Mouse (Mus musculus) brain, embryonic 18.5 days (tissue): Measurements from ENCODE around the gene Rnft2.

ENCODE experiments used
- DNase-seq: peaks from one replicate; pipeline ENCODE4 v3.0.0-alpha.2; 2012; ENCODE audit warnings: low read depth, low spot score

Gene Rnft2

GRCm38 (mm10) chr5:118244606-118245443, at the start of gene Rnft2, which contains the start of gene 2410131K14Rik:
Gene Rnft2, minus strand, starts transcription at chr5:118245116.
Gene 2410131K14Rik, plus strand, starts transcription at chr5:118245227.
- DNase-seq, result peak; percentile 97

DNA sequence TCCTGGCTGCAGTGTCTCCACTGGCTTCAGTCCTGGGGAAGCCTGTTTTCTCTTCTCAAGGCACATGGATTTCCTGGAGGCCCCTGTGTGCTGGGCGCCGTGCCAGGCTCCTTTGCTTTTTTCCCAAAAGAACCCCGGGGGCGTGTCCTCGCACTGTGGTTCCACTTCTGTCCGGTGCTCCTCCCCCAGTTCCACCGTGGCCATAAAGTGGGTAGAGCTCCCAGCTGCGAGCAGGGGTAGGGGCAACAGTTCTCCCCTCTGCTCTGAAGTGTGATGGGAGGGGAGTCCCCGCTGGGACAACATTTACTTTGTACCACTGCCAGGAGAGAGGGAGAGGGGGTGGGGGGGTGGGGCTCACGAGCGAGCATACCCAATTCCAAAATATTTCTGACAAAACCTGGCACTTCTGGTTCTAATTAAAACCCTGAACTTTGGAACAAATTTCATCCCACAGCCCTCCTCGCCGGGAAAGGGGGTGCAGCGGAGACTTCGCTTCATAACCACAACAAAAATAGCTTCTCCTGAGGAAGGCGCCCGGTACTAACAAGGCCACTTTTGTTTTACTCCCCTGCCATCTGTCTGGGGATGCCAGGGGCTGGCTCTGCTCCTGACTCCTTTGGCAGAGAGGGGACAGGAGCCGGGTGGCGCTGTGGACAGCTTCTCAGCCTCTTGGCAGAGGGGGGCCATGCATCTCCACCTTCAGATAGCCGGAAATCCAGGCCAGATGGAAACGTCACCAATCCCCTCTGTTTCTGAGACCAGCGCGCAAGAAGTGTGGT, 49.4 kb upstream of the Rnft2 start:
- peak; percentile 67 for DNase-seq

GRCm38 (mm10) chr5:118292476-118292875, 47.6 kb upstream of the Rnft2 start:
- no peak for DNase-seq

DNA sequence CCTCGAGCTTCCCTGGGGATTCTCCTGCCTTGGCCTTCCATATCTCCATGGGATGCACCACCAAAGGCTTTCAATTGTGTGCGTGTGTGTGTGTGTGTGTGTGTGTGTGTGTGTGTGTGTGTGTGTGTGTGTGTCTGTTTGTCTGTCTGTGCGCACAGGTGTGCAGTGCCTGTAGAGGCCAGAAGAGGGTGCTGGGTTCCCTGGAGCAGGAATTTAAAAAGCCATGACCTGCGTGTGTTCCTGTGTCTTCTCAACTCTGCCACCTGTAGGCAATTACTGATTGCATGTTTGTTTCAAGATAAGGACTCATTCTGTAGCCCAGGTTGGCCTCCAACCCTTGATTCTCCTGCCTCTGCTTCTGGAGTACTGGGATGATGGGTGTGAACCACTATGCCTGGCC, 46.5 kb upstream of the Rnft2 start:
- DNase-seq, result no peak

- DNase-seq, result no peak
Measured at GRCm38 (mm10) chr5:118277741-118278495, 33.0 kb upstream of the Rnft2 start.

GRCm38 (mm10) chr5:118276711-118277110, 31.8 kb upstream of the Rnft2 start:
- DNase-seq, result no peak

DNA sequence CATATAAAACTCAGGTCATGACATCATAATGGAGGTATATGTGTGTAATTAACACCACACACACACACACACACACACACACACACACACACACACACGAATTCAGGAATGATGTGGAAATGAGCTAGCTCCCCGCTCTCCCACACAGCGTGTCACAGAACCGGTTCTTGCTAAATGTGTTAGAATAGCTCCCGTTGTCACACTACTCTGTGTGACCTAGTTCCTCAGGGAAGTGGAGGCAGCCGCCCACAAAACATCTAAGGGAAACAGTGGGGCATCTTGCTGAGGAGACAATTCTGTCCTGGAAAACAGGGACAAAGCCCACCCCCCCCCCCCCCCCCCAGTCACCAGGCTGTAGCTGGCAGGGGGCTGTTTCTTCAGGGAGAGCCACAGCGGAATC, 31.4 kb upstream of the Rnft2 start:
- no peak for DNase-seq

DNA sequence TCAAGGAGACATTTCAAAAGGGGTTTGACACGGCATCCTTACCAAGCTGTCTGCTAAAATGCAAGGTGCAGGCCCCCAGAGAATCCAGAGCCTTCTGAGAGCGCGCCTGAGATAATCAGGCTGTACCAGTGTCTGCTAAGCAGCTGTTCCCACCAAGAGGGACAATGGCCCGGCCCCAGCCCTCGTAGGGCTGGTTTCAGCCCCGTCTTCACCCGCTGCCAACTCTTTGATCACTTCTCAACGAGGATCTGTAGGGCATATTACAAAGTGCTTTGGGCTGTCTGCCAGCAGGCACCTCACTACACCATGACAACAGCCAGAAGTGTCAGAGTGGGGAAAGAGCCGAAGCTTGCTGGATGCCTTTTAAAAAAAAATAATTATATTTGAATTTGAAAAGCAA, 29.6 kb upstream of the Rnft2 start:
- peak; percentile 43 for DNase-seq

DNA sequence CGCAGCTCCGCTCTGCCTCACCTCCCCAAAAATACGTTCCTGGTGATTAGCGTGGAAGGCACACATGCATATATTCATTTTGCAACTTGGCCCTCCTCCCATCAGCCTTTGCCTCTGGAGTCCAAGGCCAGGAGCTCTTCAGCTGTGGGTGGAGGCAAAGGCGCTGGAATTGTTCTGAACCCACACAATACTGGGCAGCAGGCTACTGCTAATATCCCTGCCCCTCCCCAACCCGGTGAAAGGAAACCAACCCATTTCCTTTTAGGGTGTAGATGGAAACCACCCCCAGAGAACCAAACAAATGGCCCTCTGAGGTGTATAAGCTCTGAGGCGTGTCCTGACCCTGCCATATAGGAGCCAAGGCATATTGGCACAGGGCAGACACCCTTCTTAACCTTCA, 28.5 kb upstream of the Rnft2 start:
- DNase-seq, result no peak

GRCm38 (mm10) chr5:118271449-118272110, 26.7 kb upstream of the Rnft2 start:
- no peak for DNase-seq

- DNase-seq, result peak; percentile 68
Measured at GRCm38 (mm10) chr5:118268987-118269386, 24.1 kb upstream of the Rnft2 start.

DNA sequence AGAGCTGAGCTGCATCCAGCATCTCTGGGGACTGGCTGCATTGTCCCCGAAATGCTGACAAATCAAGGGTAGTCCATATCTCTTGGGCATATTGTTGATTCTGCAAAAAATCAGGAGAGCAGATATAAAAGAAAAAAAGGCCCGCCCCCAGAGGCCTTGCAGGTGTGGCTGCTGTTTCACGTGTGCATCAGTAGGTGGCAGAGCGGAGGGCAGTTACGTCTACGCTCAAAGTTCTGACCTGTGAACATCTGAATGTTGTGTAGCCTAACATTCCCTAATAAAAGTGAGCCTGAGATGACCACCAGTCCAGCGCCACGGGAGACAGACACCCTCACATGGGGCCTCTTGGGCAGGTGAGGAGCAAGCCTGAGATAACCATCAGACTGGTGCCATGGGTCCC, 21.4 kb upstream of the Rnft2 start:
- DNase-seq, result no peak

DNA sequence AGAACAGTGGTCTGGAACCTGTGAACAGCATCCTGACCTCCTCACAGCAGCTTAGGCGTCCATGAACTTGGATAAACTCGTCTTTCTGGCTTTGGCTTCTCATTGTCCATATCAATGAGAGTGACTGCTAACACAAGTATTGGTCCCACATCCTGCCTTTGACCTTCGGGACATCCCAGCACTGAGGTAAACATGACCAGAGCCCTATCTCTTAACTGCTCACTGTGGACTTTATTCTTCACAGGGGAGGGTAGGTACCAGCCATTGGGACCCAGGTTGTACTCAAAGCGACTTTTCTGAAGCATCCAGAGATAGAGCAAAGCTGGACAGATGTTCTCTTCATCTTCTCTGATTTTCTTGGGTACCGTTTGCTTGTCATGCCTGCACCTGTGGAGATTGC, 20.4 kb upstream of the Rnft2 start:
- DNase-seq, result no peak

GRCm38 (mm10) chr5:118264279-118264678, 19.4 kb upstream of the Rnft2 start:
- DNase-seq, result no peak

- DNase-seq, result no peak
Measured at GRCm38 (mm10) chr5:118262418-118262817, 17.5 kb upstream of the Rnft2 start.

DNA sequence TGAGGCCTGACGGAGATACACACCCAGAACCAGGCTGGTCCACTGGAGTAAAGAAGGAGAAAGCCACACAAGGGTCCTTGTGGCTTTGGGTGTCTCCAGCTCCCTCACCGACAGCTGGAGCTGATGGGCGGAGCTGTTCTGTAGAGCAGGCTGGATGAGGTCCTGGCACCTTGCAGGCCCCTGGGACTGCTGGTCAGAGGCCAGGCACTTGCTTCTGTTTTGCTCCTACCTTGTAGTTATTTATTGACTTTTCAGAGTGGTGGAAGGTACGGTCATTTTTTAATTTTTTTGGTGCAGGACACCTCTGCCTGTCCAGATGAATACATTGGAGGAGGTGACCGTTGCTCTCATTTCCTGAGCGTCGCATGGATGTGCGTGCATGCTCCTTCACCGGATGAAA, 16.3 kb upstream of the Rnft2 start:
- no peak for DNase-seq

GRCm38 (mm10) chr5:118260642-118261041, 15.7 kb upstream of the Rnft2 start:
- DNase-seq, result no peak

GRCm38 (mm10) chr5:118260055-118260454, 15.1 kb upstream of the Rnft2 start:
- no peak for DNase-seq

DNA sequence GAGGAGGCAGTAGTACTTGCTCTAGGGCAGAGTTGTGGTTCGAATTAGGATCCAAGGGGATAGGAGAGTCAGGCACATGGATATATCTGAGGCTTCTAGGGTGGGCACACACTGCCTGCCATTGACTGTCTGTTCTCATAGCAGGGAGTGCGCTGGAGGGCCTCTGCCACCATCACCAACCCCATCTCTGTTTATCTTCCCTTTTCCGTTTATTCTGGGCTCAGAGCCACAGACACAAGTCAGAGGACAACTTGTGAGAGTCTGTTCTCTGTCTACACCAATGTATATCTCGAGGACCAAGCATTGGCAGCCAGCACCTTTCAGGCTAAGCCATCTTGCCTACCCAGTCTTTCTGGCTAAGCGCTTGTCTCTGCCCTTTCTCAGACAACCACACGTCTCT, 14.7 kb upstream of the Rnft2 start:
- no peak for DNase-seq

- no peak for DNase-seq
Measured at GRCm38 (mm10) chr5:118259152-118259551, 14.2 kb upstream of the Rnft2 start.

GRCm38 (mm10) chr5:118256981-118257380, 12.1 kb upstream of the Rnft2 start:
- no peak for DNase-seq

GRCm38 (mm10) chr5:118253551-118253950, 8.6 kb upstream of the Rnft2 start:
- DNase-seq, result no peak
